Mouse (Mus musculus) CD4-positive, CD25-positive, alpha-beta regulatory T cell, adult 2 months (primary cell): ENCODE measurements at regions not wholly inside any gene's neighbourhood (a gene's known extent, or its start where the extent isn't known, plus 50 kb on each side); places are given as distances from the start of the nearest gene placed in this dataset.

Experiments
- DNase-seq: peaks from one replicate; pipeline ENCODE4 v3.0.0-alpha.2; 2012; ENCODE audit warnings: low read depth, low spot score

- no peak for DNase-seq
These were observed 185.7 kb downstream of the Plk2 start for GRCm38 (mm10) chr13:110580570-110580969.

- DNase-seq, result no peak
These were observed 189.9 kb downstream of the Plk2 start for GRCm38 (mm10) chr13:110584765-110585164.

DNA sequence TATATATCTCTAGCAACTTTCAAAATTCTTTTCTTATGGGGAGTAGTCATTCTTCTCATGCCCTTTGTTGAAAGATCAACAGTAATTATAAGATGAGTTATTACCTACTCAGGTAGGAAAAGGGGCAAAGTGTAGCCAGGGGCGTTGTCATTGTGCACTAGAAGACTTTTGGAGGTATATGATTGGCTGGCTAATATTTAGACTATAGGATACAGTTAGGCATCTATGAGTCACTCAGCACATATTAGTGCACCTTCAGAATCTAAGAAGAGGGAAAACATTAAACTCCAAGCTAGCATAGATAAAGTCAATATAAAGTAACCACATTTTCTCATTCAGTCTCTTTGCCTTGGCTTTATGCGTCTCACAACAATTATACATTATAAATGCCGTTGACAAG, 199.8 kb downstream of the Plk2 start:
- no peak for DNase-seq

DNA sequence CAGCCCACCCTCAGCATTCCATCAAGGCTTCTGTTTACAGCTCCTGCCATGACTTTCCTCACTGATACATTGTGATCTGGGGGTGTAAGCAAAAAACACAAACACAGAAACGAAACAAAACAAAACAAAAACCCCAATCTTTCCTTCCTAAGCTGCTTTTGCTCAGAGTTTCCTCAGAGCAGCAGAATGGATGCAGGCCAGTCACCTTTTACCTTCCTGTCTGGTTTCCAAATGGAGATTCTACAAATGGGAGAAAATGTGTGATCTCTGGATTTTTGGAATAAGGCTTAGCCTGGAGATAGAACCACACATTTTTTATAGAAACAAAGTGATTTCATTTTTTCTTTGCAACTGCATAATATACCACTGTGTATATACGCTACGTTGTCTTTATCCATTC, 204.8 kb downstream of the Plk2 start:
- DNase-seq, result no peak

- DNase-seq, result no peak
These were observed 205.5 kb downstream of the Plk2 start for GRCm38 (mm10) chr13:110600377-110600776.

- no peak for DNase-seq
These were observed 206.5 kb downstream of the Plk2 start for GRCm38 (mm10) chr13:110601352-110601751.

DNA sequence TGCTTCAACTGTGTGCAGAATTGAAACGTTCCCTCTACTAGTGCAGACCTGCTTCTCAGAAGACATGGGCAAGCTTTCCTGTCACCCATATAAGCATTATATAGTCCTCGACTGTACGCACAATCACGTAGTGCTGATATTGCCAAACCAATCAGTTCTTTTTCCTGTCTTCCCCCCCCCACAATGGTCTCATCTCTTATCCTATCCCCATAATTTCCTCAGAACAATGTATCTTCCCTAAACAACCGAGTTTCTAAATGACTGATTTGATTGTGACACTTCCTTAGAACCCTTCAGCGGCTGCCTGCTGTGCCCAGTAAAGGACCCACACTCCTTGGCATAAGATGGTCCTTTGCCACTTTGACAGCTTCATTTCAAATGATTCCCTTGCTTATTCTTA, 207.0 kb downstream of the Plk2 start:
- DNase-seq, result no peak

GRCm38 (mm10) chr13:110602894-110603293, 208.0 kb downstream of the Plk2 start:
- no peak for DNase-seq

DNA sequence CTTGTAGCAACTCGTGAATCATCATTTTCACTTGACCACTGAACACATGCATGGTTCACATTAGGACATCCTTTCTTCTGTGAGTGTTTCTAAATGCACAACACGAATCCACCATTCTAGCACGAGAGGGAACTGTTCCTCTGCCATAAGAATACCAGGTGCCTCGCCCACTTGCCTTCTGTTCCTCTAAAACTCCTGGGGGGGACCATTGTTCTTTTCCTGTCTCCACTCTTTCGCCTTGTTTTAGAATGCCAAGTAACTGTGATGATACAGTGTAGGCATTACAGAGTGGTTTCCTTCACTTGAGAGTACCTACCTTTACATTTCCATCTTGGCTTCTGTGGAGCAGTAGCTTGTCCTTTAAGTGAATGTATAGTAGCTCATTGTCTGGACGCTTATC, 224.2 kb downstream of the Plk2 start:
- DNase-seq, result no peak

DNA sequence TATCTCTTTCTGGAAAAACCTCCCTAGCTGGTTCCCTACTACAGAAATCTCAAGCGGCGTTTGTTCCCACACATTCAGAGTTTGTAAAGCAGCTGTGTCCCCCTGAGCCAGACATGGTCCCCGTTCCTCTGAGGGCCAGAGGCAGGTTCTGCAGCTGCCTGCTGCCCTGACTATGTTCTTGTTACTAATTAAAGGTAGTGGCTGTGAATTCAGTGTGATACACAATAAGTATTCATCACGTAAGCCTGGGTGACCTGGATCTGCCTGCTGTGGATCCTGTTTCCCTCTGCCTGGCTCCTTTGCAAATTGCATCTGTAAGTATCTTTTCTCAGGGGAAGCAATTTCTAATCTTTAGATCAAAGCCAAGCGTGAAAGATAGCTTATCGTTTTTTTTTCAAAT, 232.3 kb downstream of the Plk2 start:
- DNase-seq, result no peak

DNA sequence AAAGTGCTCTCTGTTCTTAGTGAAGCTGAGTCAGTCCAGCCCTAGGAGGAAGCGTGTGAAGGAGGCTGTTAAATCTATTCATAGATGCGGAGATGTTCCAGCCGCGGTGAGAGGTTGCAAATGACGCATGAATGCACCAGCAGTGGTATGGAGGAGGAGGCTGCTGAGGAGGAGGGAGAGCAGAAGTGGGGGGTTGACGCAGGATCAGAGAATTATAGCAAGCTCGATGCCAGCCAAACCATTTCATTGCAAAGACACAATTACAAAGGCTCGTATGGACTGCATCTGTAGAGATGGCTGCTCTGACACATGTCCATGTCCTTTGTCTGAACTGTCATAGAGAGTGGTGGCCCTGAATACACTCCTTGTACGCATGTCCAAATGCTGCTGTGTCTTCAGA, 232.9 kb downstream of the Plk2 start:
- peak; percentile 1 for DNase-seq

DNA sequence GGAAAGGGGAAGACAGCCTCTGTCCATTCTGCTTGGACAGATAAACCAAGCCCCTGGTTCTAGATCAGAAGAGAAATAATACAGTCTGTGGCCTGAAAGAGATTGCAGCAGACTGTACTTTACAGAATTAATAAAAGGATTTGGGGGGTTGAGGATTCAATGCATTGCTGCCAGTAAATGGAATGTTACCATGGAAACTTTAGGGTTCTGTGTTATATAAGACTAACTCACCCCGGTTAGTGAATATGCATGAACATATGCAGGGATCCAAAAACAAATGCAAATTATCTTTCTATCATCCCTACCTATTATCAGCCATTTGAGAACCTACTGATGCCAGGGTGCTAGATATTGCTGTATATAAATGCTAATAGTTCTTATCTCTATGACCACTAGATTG, 233.4 kb downstream of the Plk2 start:
- DNase-seq, result no peak

DNA sequence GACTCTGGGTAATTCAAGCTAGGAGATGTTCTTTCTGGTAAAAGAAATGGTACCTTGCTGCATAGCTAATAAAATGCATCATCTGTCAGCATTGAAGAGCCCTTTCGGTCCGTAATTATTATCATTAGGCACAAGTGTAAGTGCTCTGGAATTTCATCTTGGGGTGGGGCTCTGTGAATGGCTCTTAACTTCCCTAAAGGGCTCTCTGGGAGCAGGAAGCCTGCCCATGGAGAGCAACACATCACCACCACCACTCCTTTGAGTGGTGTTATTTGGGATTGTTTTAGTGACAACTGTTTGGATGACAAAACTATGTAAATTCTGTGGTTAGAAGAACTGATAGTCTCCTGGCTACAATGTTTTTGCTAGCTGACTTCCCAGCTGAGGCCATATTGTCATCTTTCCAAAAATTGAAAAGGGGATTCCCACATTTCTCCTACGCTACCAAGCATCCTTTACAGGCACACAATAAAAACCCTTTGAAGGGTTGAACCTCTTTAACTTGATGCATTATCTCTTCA, 238.5 kb downstream of the Plk2 start:
- DNase-seq, result no peak

DNA sequence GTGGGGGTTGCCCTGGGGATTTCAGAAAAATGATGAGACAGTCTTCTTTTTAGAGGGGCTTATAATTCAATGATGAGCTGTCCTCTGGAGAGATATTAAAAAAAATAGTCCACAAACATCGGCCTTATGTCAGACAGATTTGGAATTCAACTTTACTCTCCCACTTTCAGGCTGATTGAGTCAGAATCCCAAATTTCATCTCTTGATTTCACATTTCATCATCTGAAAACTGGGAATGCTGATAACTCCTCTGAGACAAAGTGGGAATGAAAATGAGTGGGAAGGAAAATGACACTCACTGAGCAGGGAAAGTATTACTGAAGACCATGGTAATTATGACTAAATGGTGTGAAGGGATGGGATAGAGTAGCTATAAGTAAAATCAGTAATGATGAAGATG, 239.1 kb downstream of the Plk2 start:
- no peak for DNase-seq

DNA sequence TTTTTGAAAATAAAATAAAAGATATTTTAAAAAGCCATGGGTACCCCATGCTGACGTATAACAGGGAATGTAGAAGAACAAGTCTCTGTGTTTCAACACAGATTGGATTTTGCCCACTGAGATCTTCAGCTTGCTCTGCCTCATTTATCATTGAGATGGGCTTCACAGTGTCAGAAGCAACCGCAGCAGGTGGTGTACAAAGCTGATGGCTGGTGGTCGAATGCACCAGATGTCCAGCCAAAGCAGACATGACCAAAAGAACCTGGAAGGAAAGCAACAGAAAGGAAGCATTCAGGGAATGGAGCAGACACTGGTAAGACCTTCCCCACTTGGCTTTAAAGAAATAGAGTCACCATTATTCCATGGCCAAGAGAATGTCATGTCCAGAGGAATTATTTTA, 247.9 kb downstream of the Plk2 start:
- DNase-seq, result no peak

GRCm38 (mm10) chr13:110643198-110643896, 248.5 kb downstream of the Plk2 start:
- DNase-seq, result no peak

DNA sequence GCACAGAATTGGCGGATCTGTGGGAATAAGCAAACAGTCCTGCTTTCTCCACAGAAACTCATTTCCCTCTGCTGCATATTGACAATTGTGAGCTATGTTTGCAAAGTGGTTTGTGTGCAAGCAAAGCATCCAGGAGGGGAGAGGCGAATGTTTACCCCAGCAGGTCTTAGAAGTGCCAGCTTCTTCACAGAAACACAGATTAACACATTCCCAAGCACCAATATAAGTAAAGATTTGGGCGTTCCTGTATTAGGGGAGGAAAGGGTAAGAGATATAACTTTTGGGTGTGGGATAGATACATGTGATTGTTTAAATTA, 249.0 kb downstream of the Plk2 start:
- DNase-seq, result no peak

DNA sequence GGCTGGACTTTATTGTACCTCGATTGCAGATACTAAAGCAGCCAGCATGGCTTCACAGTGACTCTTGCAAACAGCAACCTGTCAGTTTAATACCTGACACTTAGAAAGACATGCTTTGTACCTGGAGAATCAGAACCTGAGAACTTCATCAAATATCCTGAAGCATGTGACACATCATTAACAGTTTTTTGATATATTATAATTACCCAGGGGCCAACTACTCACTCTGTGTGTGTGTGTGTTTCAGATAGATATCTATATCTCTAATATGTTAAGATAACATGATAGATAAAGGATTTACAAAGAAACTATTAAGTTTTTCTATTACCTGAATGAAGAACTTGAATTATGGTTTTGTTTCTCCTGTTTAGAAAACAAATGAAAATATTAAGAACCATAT, 254.5 kb downstream of the Plk2 start:
- no peak for DNase-seq

GRCm38 (mm10) chr13:110649870-110650497, 255.1 kb downstream of the Plk2 start:
- DNase-seq, result no peak

GRCm38 (mm10) chr13:110652201-110652600, 257.4 kb downstream of the Plk2 start:
- no peak for DNase-seq

- peak; percentile 8 for DNase-seq
These were observed 270.4 kb downstream of the Plk2 start for GRCm38 (mm10) chr13:110665073-110665800.

- no peak for DNase-seq
These were observed 272.6 kb downstream of the Plk2 start for GRCm38 (mm10) chr13:110667276-110667956.
